Mouse (Mus musculus) CH12.LX (cell line): ENCODE measurements around the gene Ap1s1. TPM values are rescaled to one million over a fixed set of nuclear protein-coding genes. Genes with fewer than 3 reads are reported as not detected.
A peak's percentile ranks its signal among the peaks of the same experiment; 100 is the strongest.

Source experiments
- DNase-seq: peaks from one replicate; pipeline ENCODE4 v3.0.0-alpha.2; 2013; ENCODE audit errors: extremely low read depth
- H3K27ac ChIP-seq: 2 replicates; pipeline ENCODE4 v1.5.1; 2012; ENCODE audit warnings: low read depth, mild to moderate bottlenecking, control low read depth, moderate library complexity; ENCODE audit not compliant: insufficient read depth
- H3K27me3 ChIP-seq: replicated peaks from 2 replicates; pipeline ENCODE3; 2012; ENCODE audit warnings: inconsistent platforms
- H3K36me3 ChIP-seq, 2 experiments: replicated peaks in 1 of 2; 2 replicates each; pipeline versions ENCODE3 to v1.6.1; 2012; ENCODE audit warnings: inconsistent platforms in 1 of 2, low read length in 1 of 2, mild to moderate bottlenecking in 1 of 2, mixed read lengths in 1 of 2, moderate library complexity in 1 of 2; ENCODE audit not compliant: control insufficient read depth in 1 of 2, insufficient read depth in 1 of 2
- H3K4me1 ChIP-seq, 2 experiments: 2 replicates each; pipeline ENCODE4 v1.6.1; 2012; ENCODE audit warnings: inconsistent platforms in 1 of 2, moderate library complexity in 1 of 2; ENCODE audit not compliant: insufficient read depth in 2 of 2, control insufficient read depth in 1 of 2
- H3K4me2 ChIP-seq: 2 replicates; pipeline ENCODE4 v1.6.1; 2012; ENCODE audit warnings: low read depth, mild to moderate bottlenecking, control low read depth; ENCODE audit not compliant: poor library complexity, insufficient read depth, severe bottlenecking
- H3K4me3 ChIP-seq, 3 experiments: fragments of 150-350 bp in 1 of 3; sonication (generic) in 1 of 3; replicated peaks in 1 of 3; 2 replicates each; pipeline versions ENCODE3 to v1.5.1; 2011 to 2012; ENCODE audit warnings: low read depth in 2 of 3, low read length in 2 of 3, mild to moderate bottlenecking in 2 of 3, moderate library complexity in 2 of 3, control low read depth in 1 of 3, improper control_type of control experiment in 1 of 3, inconsistent platforms in 1 of 3, mixed read lengths in 1 of 3; ENCODE audit not compliant: poor library complexity in 1 of 3
- H3K79me2 ChIP-seq: replicated peaks from 2 replicates; pipeline ENCODE4 v1.6.1; 2012; ENCODE audit warnings: mild to moderate bottlenecking, moderate library complexity; ENCODE audit not compliant: control insufficient read depth, poor library complexity, insufficient read depth, severe bottlenecking; ENCODE audit errors: extremely low read depth
- H3K9ac ChIP-seq: 2 replicates; pipeline ENCODE4 v1.6.1; 2012; ENCODE audit warnings: low read depth, mild to moderate bottlenecking, control low read depth, moderate library complexity; ENCODE audit not compliant: insufficient read depth
- H3K9me3 ChIP-seq: replicated peaks from 2 replicates; pipeline ENCODE3; 2012; ENCODE audit warnings: low read length, inconsistent platforms, mixed read lengths
- BHLHE40 ChIP-seq: IDR thresholded peaks from 2 replicates; pipeline ENCODE4 v1.6.1; 2011; ENCODE audit warnings: mild to moderate bottlenecking, low read depth, low read length, improper control_type of control experiment
- CHD1 ChIP-seq: IDR thresholded peaks from 2 replicates; pipeline ENCODE4 v1.6.1; 2012; ENCODE audit warnings: low read depth, low read length, improper control_type of control experiment, inconsistent platforms
- CTCF ChIP-seq, 2 experiments: IDR thresholded peaks in 1 of 2; conservative IDR thresholded peaks in 1 of 2; 2 replicates each; pipeline ENCODE4 v1.5.1; 2011 to 2012; ENCODE audit warnings: low read depth in 2 of 2, low read length in 2 of 2, improper control_type of control experiment in 1 of 2, inconsistent platforms in 1 of 2, mild to moderate bottlenecking in 1 of 2, moderate library complexity in 1 of 2
- ETS1 ChIP-seq: conservative IDR thresholded peaks from 2 replicates; pipeline ENCODE4 v1.6.1; 2012; ENCODE audit warnings: low read depth, mild to moderate bottlenecking, inconsistent platforms, low read length, improper control_type of control experiment, moderate library complexity
- HCFC1 ChIP-seq: IDR thresholded peaks from 2 replicates; pipeline ENCODE4 v1.6.1; 2012; ENCODE audit warnings: low read depth, mild to moderate bottlenecking, inconsistent platforms, low read length, improper control_type of control experiment
- IRF4 ChIP-seq: IDR thresholded peaks from 2 replicates; pipeline ENCODE4 v1.6.1; 2014; ENCODE audit warnings: low read depth, mild to moderate bottlenecking, inconsistent platforms, low read length, improper control_type of control experiment
- JUND ChIP-seq: conservative IDR thresholded peaks from 2 replicates; pipeline ENCODE4 v1.6.1; 2011; ENCODE audit warnings: low read depth, low read length, improper control_type of control experiment
- KAT2A ChIP-seq: IDR thresholded peaks from 2 replicates; pipeline ENCODE4 v1.6.1; 2012; ENCODE audit warnings: low read length, improper control_type of control experiment, inconsistent platforms; ENCODE audit not compliant: insufficient replicate concordance
- MAX ChIP-seq: IDR thresholded peaks from 2 replicates; pipeline ENCODE4 v1.6.1; 2011; ENCODE audit warnings: low read length, improper control_type of control experiment
- MAZ ChIP-seq: IDR thresholded peaks from 2 replicates; pipeline ENCODE4 v1.6.1; 2012; ENCODE audit warnings: low read depth, mild to moderate bottlenecking, inconsistent platforms, low read length, improper control_type of control experiment, moderate library complexity
- MXI1 ChIP-seq: IDR thresholded peaks from 2 replicates; pipeline ENCODE4 v1.6.1; 2011; ENCODE audit warnings: mild to moderate bottlenecking, low read depth, low read length, improper control_type of control experiment
- MYC ChIP-seq: IDR thresholded peaks from 2 replicates; pipeline ENCODE4 v1.6.1; 2011; ENCODE audit warnings: low read depth, mild to moderate bottlenecking, improper control_type of control experiment, low read length
- NRF1 ChIP-seq: IDR thresholded peaks from 2 replicates; pipeline ENCODE4 v1.6.1; 2014; ENCODE audit warnings: low read depth, mild to moderate bottlenecking, inconsistent platforms, low read length, improper control_type of control experiment, moderate library complexity
- PAX5 ChIP-seq: IDR thresholded peaks from 2 replicates; pipeline ENCODE4 v1.6.1; 2012; ENCODE audit warnings: low read length, inconsistent platforms, mixed read lengths
- POLR2A ChIP-seq: IDR thresholded peaks from 2 replicates; pipeline ENCODE4 v1.6.1; 2011; ENCODE audit warnings: low read depth, mild to moderate bottlenecking, improper control_type of control experiment, low read length
- POLR2AphosphoS2 ChIP-seq: IDR thresholded peaks from 2 replicates; pipeline ENCODE4 v1.6.1; 2011; ENCODE audit warnings: low read depth, low read length, improper control_type of control experiment
- RAD21 ChIP-seq: IDR thresholded peaks from 2 replicates; pipeline ENCODE4 v1.6.1; 2011; ENCODE audit warnings: low read depth, mild to moderate bottlenecking, low read length, improper control_type of control experiment, moderate library complexity
- RCOR1 ChIP-seq: conservative IDR thresholded peaks from 2 replicates; pipeline ENCODE4 v1.6.1; 2012; ENCODE audit warnings: low read depth, mild to moderate bottlenecking, inconsistent platforms, low read length, improper control_type of control experiment
- SIN3A ChIP-seq: IDR thresholded peaks from 2 replicates; pipeline ENCODE4 v1.6.1; 2012; ENCODE audit warnings: low read length, improper control_type of control experiment, inconsistent platforms
- TBP ChIP-seq: conservative IDR thresholded peaks from 2 replicates; pipeline ENCODE4 v1.6.1; 2011; ENCODE audit warnings: low read depth, low read length, improper control_type of control experiment
- TCF12 ChIP-seq: IDR thresholded peaks from 2 replicates; pipeline ENCODE4 v1.6.1; 2014; ENCODE audit warnings: low read depth, mild to moderate bottlenecking, inconsistent platforms, low read length, improper control_type of control experiment
- UBTF ChIP-seq: IDR thresholded peaks from 2 replicates; pipeline ENCODE4 v1.6.1; 2012; ENCODE audit warnings: low read depth, mild to moderate bottlenecking, inconsistent platforms, low read length, improper control_type of control experiment, moderate library complexity
- USF1 ChIP-seq: IDR thresholded peaks from 2 replicates; pipeline ENCODE4 v1.6.1; 2014; ENCODE audit warnings: low read depth, mild to moderate bottlenecking, inconsistent platforms, low read length, improper control_type of control experiment
- dilution Hi-C: fragments of 300-500 bp; cut with MboI; formaldehyde crosslinking; loops from 2 replicates; pipeline ENCODE4 v1.14.3; 2020; ENCODE audit warnings: low sequenced_read_pairs; ENCODE audit not compliant: extremely low pct_unique_long_range_greater_than_20kb, extremely low pct_ligation_motif_present
- in situ Hi-C: fragments of 300-500 bp; cut with MboI; formaldehyde crosslinking; loops from 3 replicates; pipeline ENCODE4 v1.14.3; 2019; ENCODE audit warnings: low sequenced_read_pairs, low pct_ligation_motif_present, low pct_unique_long_range_greater_than_20kb, mixed read lengths
- polyA plus RNA-seq: library from polyadenylated mRNA; unstranded; fragments of >175 nt; gene quantifications from 2 replicates; pipeline ENCODE4 v1.2.1, GENCODE M21; 2012; ENCODE audit warnings: low read depth; ENCODE audit not compliant: insufficient read length
- total RNA-seq, 2 experiments: library from RNA; depleted of rRNA; stranded (reverse); fragments of 300-350 nt in 1 of 2; fragments of >200 nt in 1 of 2; gene quantifications; 2 replicates each; pipeline ENCODE4 v1.2.3; 2012 to 2014

Ap1s1 gene
- total and polyA plus RNA-seq, 3 experiments = 68.0 to 102 (median 98.8) TPM

- H3K36me3 ChIP-seq = peaks cover 40 to 67% of the 10 kb centered on the region in 2 experiments
- in situ Hi-C loops = no loop called here
Measured at GRCm38 (mm10) chr5:137036211-137036610, 9.7 kb downstream of the Ap1s1 start.

DNA sequence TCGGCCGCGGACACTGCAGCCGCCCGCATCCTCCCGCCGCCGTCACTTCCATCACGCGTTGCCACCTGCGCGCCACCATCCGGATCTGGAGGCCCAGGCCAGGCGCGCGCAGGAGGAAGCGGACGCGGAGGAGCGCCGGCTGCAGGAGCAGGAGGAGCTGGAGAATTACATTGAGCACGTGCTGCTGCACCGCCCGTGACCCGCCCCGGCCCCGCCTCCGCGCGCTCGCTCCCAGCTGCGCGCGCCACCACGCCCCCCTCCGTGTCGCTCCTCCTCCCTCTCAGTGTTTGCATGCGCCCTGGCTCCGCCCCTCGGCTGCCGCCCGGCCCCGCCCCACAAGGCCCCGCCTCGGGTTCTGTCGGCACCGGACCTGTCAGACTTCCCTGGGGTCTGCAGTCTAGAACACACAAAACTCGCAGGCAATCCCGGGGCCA, 13.3 kb downstream of the Ap1s1 start:
- dilution Hi-C loops = no loop called here
- H3K27ac ChIP-seq = no peak overlapping the region
- peak; percentile 98 for TF ChIP-seq BHLHE40
- peak; percentile 80; the same call in 1 of the 2 replicates for TF ChIP-seq MXI1
- TF ChIP-seq TBP = no peak
- TF ChIP-seq MAX = peak; percentile 79; the same call in 1 of the 2 replicates
- peak; percentile 40; the same call in 1 of the 2 replicates for TF ChIP-seq POLR2A
- TF ChIP-seq MAZ = no peak
- TF ChIP-seq NRF1 = peak; percentile 63
- peak; percentile 54; the same call in 1 of the 2 replicates for TF ChIP-seq MYC
- 0 out of 2 replicates have a peak, but pooled peaks have one; percentile 35 for TF ChIP-seq TCF12
- TF ChIP-seq USF1 = peak; percentile 53
- TF ChIP-seq JUND = no peak
- no peak for TF ChIP-seq ETS1
- no peak for TF ChIP-seq RCOR1
- no peak for TF ChIP-seq POLR2AphosphoS2
- DNase-seq = peak; percentile 84
- peak overlapping the region in 2 of 3 experiments; percentile 49 to 72 for H3K4me3 ChIP-seq
- peaks cover 40% of the 10 kb centered on the region for H3K27me3 ChIP-seq
- peaks cover 16% of the 10 kb centered on the region for H3K9me3 ChIP-seq
- peaks cover 10 to 36% of the 10 kb centered on the region in 2 experiments for H3K4me1 ChIP-seq
- H3K36me3 ChIP-seq = peaks cover 19 to 34% of the 10 kb centered on the region in 2 experiments
- peak overlapping the region; percentile 23; the same call in 1 of the 2 replicates for H3K9ac ChIP-seq
- no peaks in the 10 kb centered on the region for H3K79me2 ChIP-seq
- in situ Hi-C loops = no loop called here
- H3K4me2 ChIP-seq = peak overlapping the region; percentile 87

More at GRCm38 (mm10) chr5:137036211-137036610, 9.7 kb downstream of the Ap1s1 start:
- no peak overlapping the region for H3K9ac ChIP-seq
- no peak overlapping the region for H3K4me2 ChIP-seq
- no peak for TF ChIP-seq IRF4
- no peak for TF ChIP-seq TBP
- no peak for TF ChIP-seq UBTF
- no peak for TF ChIP-seq POLR2A
- no peak for TF ChIP-seq NRF1
- TF ChIP-seq JUND = no peak
- TF ChIP-seq HCFC1 = no peak
- TF ChIP-seq SIN3A = no peak
- TF ChIP-seq CHD1 = no peak
- TF ChIP-seq CTCF (conservative IDR thresholded peaks at IDR 0.05 in 1 of 2, IDR thresholded peaks at IDR 0.05 in 1 of 2; ENCODE audit: low read depth in 2 of 2, low read length in 2 of 2) = no peak
- TF ChIP-seq PAX5 = no peak
- no peak for TF ChIP-seq RAD21
- TF ChIP-seq BHLHE40 = no peak
- no peak for TF ChIP-seq KAT2A
- H3K4me1 ChIP-seq = peaks cover 8 to 22% of the 10 kb centered on the region in 2 experiments; a peak in 3 of 4 replicates
- H3K79me2 ChIP-seq = no peaks in the 10 kb centered on the region
- peaks cover 5% of the 10 kb centered on the region for H3K9me3 ChIP-seq
- no peak overlapping the region for H3K27ac ChIP-seq
- H3K27me3 ChIP-seq = peaks cover 7% of the 10 kb centered on the region
- DNase-seq = no peak
- dilution Hi-C loops = no loop called here
- H3K4me3 ChIP-seq = no peak overlapping the region
